Mouse (Mus musculus): Measurements from ENCODE around the gene Thbs4. TPM values are rescaled to one million over a fixed set of nuclear protein-coding genes. Genes with fewer than 3 reads are reported as not detected.

Thbs4 gene
- polyA plus RNA-seq, 1 experiment from 2014 or later: 2.2 TPM

- Histone ChIP-seq H3K9ac (no peak overlapping the region), H3K27ac (no peak overlapping the region), H3K4me1 (no peaks in the 10 kb centered on the region), H3K4me2 (no peak overlapping the region), H3K36me3 (replicated peaks) (no peaks in the 10 kb centered on the region), H3K27me3 (replicated peaks) (no peaks in the 10 kb centered on the region), H3K4me3 (no peak overlapping the region), H3K9me3 (no peaks in the 10 kb centered on the region)
- 94% methylated on average over 4 of the region's 4 CpGs for WGBS
- ATAC-seq (replicated peaks): no peak
Observed at GRCm38 (mm10) chr13:92783551-92783950, 11.1 kb downstream of the Thbs4 start.

GRCm38 (mm10) chr13:92780927-92781326 lies 13.7 kb downstream of the Thbs4 start:
- H3K9me3 ChIP-seq: no peaks in the 10 kb centered on the region
- no peak for ATAC-seq (replicated peaks)
- no peaks in the 10 kb centered on the region for H3K36me3 ChIP-seq (replicated peaks)
- H3K27ac ChIP-seq: no peak overlapping the region
- no peaks in the 10 kb centered on the region for H3K27me3 ChIP-seq (replicated peaks)
- no peak overlapping the region for H3K4me2 ChIP-seq
- no peak overlapping the region for H3K9ac ChIP-seq
- WGBS: 75% methylated on average over 8 of the region's 8 CpGs
- H3K4me3 ChIP-seq: no peak overlapping the region
- no peaks in the 10 kb centered on the region for H3K4me1 ChIP-seq

- Histone ChIP-seq H3K27me3 (replicated peaks) (no peaks in the 10 kb centered on the region), H3K9me3 (no peaks in the 10 kb centered on the region), H3K4me3 (no peak overlapping the region), H3K9ac (no peak overlapping the region), H3K36me3 (replicated peaks) (no peaks in the 10 kb centered on the region), H3K4me1 (no peaks in the 10 kb centered on the region), H3K27ac (no peak overlapping the region), H3K4me2 (no peak overlapping the region)
- WGBS: 82% methylated on average over 4 of the region's 4 CpGs
- ATAC-seq (replicated peaks): no peak
Observed at GRCm38 (mm10) chr13:92780076-92780475, 14.5 kb downstream of the Thbs4 start.

- ATAC-seq (replicated peaks): no peak
- Histone ChIP-seq H3K9ac (no peak overlapping the region), H3K27me3 (replicated peaks) (no peaks in the 10 kb centered on the region), H3K9me3 (no peaks in the 10 kb centered on the region), H3K27ac (no peak overlapping the region), H3K36me3 (replicated peaks) (no peaks in the 10 kb centered on the region), H3K4me2 (no peak overlapping the region), H3K4me1 (no peaks in the 10 kb centered on the region), H3K4me3 (no peak overlapping the region)
- WGBS: 86% methylated on average over 7 of the region's 7 CpGs
Observed at GRCm38 (mm10) chr13:92778642-92779041, 16.0 kb downstream of the Thbs4 start.

- H3K27me3 ChIP-seq (replicated peaks): no peaks in the 10 kb centered on the region
- H3K27ac ChIP-seq: no peak overlapping the region
- no peak for ATAC-seq (replicated peaks)
- H3K4me1 ChIP-seq: no peaks in the 10 kb centered on the region
- no peaks in the 10 kb centered on the region for H3K36me3 ChIP-seq (replicated peaks)
- no peak overlapping the region for H3K9ac ChIP-seq
- 81% methylated on average over 7 of the region's 7 CpGs for WGBS
- no peaks in the 10 kb centered on the region for H3K9me3 ChIP-seq
- no peak overlapping the region for H3K4me2 ChIP-seq
- no peak overlapping the region for H3K4me3 ChIP-seq
Observed at GRCm38 (mm10) chr13:92775916-92776315, 18.7 kb downstream of the Thbs4 start.

- Histone ChIP-seq H3K36me3 (replicated peaks) (no peaks in the 10 kb centered on the region), H3K27me3 (replicated peaks) (no peaks in the 10 kb centered on the region), H3K9ac (no peak overlapping the region), H3K4me3 (no peak overlapping the region), H3K27ac (no peak overlapping the region), H3K9me3 (no peaks in the 10 kb centered on the region), H3K4me1 (no peaks in the 10 kb centered on the region), H3K4me2 (no peak overlapping the region)
- ATAC-seq (replicated peaks): no peak
- WGBS: 94% methylated on average over 9 of the region's 9 CpGs
Observed at GRCm38 (mm10) chr13:92774887-92775286, 19.7 kb downstream of the Thbs4 start.

- H3K4me1 ChIP-seq: no peaks in the 10 kb centered on the region
- H3K4me3 ChIP-seq: no peak overlapping the region
- WGBS: 76% methylated on average over 8 of the region's 8 CpGs
- no peak overlapping the region for H3K4me2 ChIP-seq
- no peak overlapping the region for H3K9ac ChIP-seq
- ATAC-seq (replicated peaks): no peak
- H3K36me3 ChIP-seq (replicated peaks): no peaks in the 10 kb centered on the region
- H3K27me3 ChIP-seq (replicated peaks): no peaks in the 10 kb centered on the region
- no peak overlapping the region for H3K27ac ChIP-seq
- H3K9me3 ChIP-seq: no peaks in the 10 kb centered on the region
Observed at GRCm38 (mm10) chr13:92772500-92772899, 22.1 kb downstream of the Thbs4 start.

GRCm38 (mm10) chr13:92771566-92771965 lies 23.1 kb downstream of the Thbs4 start:
- no peak for ATAC-seq (replicated peaks)
- no peaks in the 10 kb centered on the region for H3K36me3 ChIP-seq (replicated peaks)
- 91% methylated on average over 5 of the region's 5 CpGs for WGBS

GRCm38 (mm10) chr13:92765454-92766242 lies 29.0 kb downstream of the Thbs4 start:
- H3K9ac ChIP-seq: no peak overlapping the region
- H3K4me2 ChIP-seq: no peak overlapping the region
- H3K9me3 ChIP-seq: no peaks in the 10 kb centered on the region
- H3K27me3 ChIP-seq (replicated peaks): no peaks in the 10 kb centered on the region
- no peak overlapping the region for H3K4me3 ChIP-seq
- no peaks in the 10 kb centered on the region for H3K4me1 ChIP-seq
- 55% methylated on average over 6 of the region's 6 CpGs for WGBS
- peak; percentile 42; the same call in 1 of the 2 replicates for ATAC-seq (replicated peaks)
- H3K36me3 ChIP-seq (replicated peaks): no peaks in the 10 kb centered on the region
- no peak overlapping the region for H3K27ac ChIP-seq

More at GRCm38 (mm10) chr13:92771566-92771965, 23.1 kb downstream of the Thbs4 start:
- H3K27ac ChIP-seq: no peak overlapping the region
- no peak overlapping the region for H3K4me3 ChIP-seq
- H3K4me1 ChIP-seq: no peaks in the 10 kb centered on the region
- H3K27me3 ChIP-seq (replicated peaks): no peaks in the 10 kb centered on the region
- H3K9me3 ChIP-seq: no peaks in the 10 kb centered on the region
- H3K4me2 ChIP-seq: no peak overlapping the region
- no peak overlapping the region for H3K9ac ChIP-seq

GRCm38 (mm10) chr13:92762322-92762721 lies 32.3 kb downstream of the Thbs4 start:
- Histone ChIP-seq H3K4me2 (no peak overlapping the region), H3K9me3 (no peaks in the 10 kb centered on the region), H3K4me1 (no peaks in the 10 kb centered on the region), H3K27ac (no peak overlapping the region), H3K27me3 (replicated peaks) (no peaks in the 10 kb centered on the region), H3K4me3 (no peak overlapping the region), H3K36me3 (replicated peaks) (no peaks in the 10 kb centered on the region), H3K9ac (no peak overlapping the region)
- 64% methylated on average over 1 of the region's 1 CpGs for whole genome bisulfite sequencing
- no peak for ATAC-seq (replicated peaks)

- Histone ChIP-seq H3K4me1 (no peaks in the 10 kb centered on the region), H3K4me3 (no peak overlapping the region), H3K27ac (no peak overlapping the region), H3K36me3 (replicated peaks) (no peaks in the 10 kb centered on the region), H3K4me2 (no peak overlapping the region), H3K9ac (no peak overlapping the region), H3K9me3 (no peaks in the 10 kb centered on the region), H3K27me3 (replicated peaks) (no peaks in the 10 kb centered on the region)
- WGBS: 89% methylated on average over 6 of the region's 6 CpGs
- no peak for ATAC-seq (replicated peaks)
Observed at GRCm38 (mm10) chr13:92760519-92760918, 34.1 kb downstream of the Thbs4 start.

- 93% methylated on average over 4 of the region's 4 CpGs for WGBS
- no peaks in the 10 kb centered on the region for H3K4me1 ChIP-seq
- no peaks in the 10 kb centered on the region for H3K36me3 ChIP-seq (replicated peaks)
- no peak for ATAC-seq (replicated peaks)
- no peak overlapping the region for H3K9ac ChIP-seq
- H3K27ac ChIP-seq: no peak overlapping the region
- H3K4me2 ChIP-seq: no peak overlapping the region
- no peaks in the 10 kb centered on the region for H3K9me3 ChIP-seq
- H3K27me3 ChIP-seq (replicated peaks): no peaks in the 10 kb centered on the region
- H3K4me3 ChIP-seq: no peak overlapping the region
Observed at GRCm38 (mm10) chr13:92759096-92759495, 35.5 kb downstream of the Thbs4 start.

- ATAC-seq (replicated peaks): no peak
- H3K4me2 ChIP-seq: no peak overlapping the region
- no peak overlapping the region for H3K4me3 ChIP-seq
- H3K9me3 ChIP-seq: no peaks in the 10 kb centered on the region
- H3K9ac ChIP-seq: no peak overlapping the region
- no peaks in the 10 kb centered on the region for H3K27me3 ChIP-seq (replicated peaks)
- WGBS: 85% methylated on average over 12 of the region's 12 CpGs
- no peaks in the 10 kb centered on the region for H3K36me3 ChIP-seq (replicated peaks)
- H3K27ac ChIP-seq: no peak overlapping the region
- H3K4me1 ChIP-seq: no peaks in the 10 kb centered on the region
Observed at GRCm38 (mm10) chr13:92757972-92758585, 36.5 kb downstream of the Thbs4 start.

Data from midbrain, embryonic 15.5 days (tissue).